Mouse (Mus musculus): ENCODE data around the gene Mastl. TPM values are rescaled to one million over a fixed set of nuclear protein-coding genes. Genes with fewer than 3 reads are reported as not detected.
A peak's percentile ranks its signal among the peaks of the same experiment; 100 is the strongest.

Gene Mastl
- total RNA-seq, 2 experiments from 2014 or later: 0.61 to 0.76 TPM

GRCm38 (mm10) chr2:23067552-23068369 is 88.1 kb downstream of the Mastl start, which contains the start of gene Acbd5:
Acbd5 (plus strand) TSS chr2:23068167.
- peak; percentile 84 to 86 for DNase-seq (ENCODE audit: extremely low spot score in 1 of 2, low spot score in 1 of 2)

Other genes starting within 250 kb of the Mastl start
- gene Abi1, start 115.8 kb downstream of the Mastl start, total RNA-seq (2021): 100 to 1,000 TPM; 221 to 244 TPM
- gene Acbd5, start 87.9 kb downstream of the Mastl start, total RNA-seq (2021): 10 to 100 TPM; 79.1 to 84.2 TPM
- 10 to 100 TPM; 85.8 to 91.9 TPM for gene Yme1l1, start 345 bp upstream of the Mastl start, total RNA-seq (2021)
- gene 4931423N10Rik, start 51.5 kb upstream of the Mastl start, total RNA-seq (2021): under 1 TPM; 0.19 to 0.25 TPM
- 1 to 10 TPM; 2.1 to 2.3 TPM for gene Nxph2, start 165.2 kb upstream of the Mastl start, total RNA-seq (2021)

Measured in layer of hippocampus, postnatal 25 days (tissue).